Mouse (Mus musculus): ENCODE measurements around the gene Tab2. TPM values are rescaled to one million over a fixed set of nuclear protein-coding genes. Genes with fewer than 3 reads are reported as not detected.
"Not testable (repeated sequence)": the region's sequence is repeated elsewhere in the genome, so short reads cannot be mapped to it uniquely, and the experiment has no call there.

Gene Tab2
- polyA plus RNA-seq, 1 experiment, result 31.8 TPM

- 38% methylated on average over 11 of the region's 11 CpGs for WGBS
- H3K27ac ChIP-seq (ENCODE audit: insufficient read depth, low read length), result no peak overlapping the region
- no peak for TF ChIP-seq POLR2A (IDR thresholded peaks at IDR 0.05; ENCODE audit: low read depth, low read length)
- no peak for TF ChIP-seq CTCF (IDR thresholded peaks at IDR 0.05; ENCODE audit: extremely low read depth, insufficient read depth, insufficient read length, insufficient replicate concordance)
- DNase-seq (ENCODE audit: low read depth in 1 of 2, low spot score in 2 of 2), result no peak
- no peaks in the 10 kb centered on the region for H3K4me1 ChIP-seq (ENCODE audit: control insufficient read depth, insufficient read depth, insufficient read length)
- H3K36me3 ChIP-seq (ENCODE audit: control insufficient read depth, insufficient read depth, low read length), result no peaks in the 10 kb centered on the region
- H3K27me3 ChIP-seq (ENCODE audit: control insufficient read depth, insufficient read depth, low read length), result no peaks in the 10 kb centered on the region
- H3K4me3 ChIP-seq (ENCODE audit: extremely low read depth, insufficient read depth, insufficient read length), result no peak overlapping the region
Observed at GRCm38 (mm10) chr10:7888256-7888868, 67.7 kb downstream of the Tab2 start.

GRCm38 (mm10) chr10:7883524-7883923 is 72.5 kb downstream of the Tab2 start:
- H3K27me3 ChIP-seq (ENCODE audit: control insufficient read depth, insufficient read depth, low read length), result no peaks in the 10 kb centered on the region
- WGBS, result 13% methylated on average over 5 of the region's 5 CpGs
- TF ChIP-seq POLR2A (IDR thresholded peaks at IDR 0.05; ENCODE audit: low read depth, low read length) (no peak), CTCF (IDR thresholded peaks at IDR 0.05; ENCODE audit: extremely low read depth, insufficient read depth, insufficient read length, insufficient replicate concordance) (peak; percentile 96; the same call in 1 of the 2 replicates)

GRCm38 (mm10) chr10:7881971-7882370 is 74.1 kb downstream of the Tab2 start:
- no peaks in the 10 kb centered on the region for H3K36me3 ChIP-seq (ENCODE audit: control insufficient read depth, insufficient read depth, low read length)
- no peak overlapping the region for H3K27ac ChIP-seq (ENCODE audit: insufficient read depth, low read length)
- TF ChIP-seq CTCF (IDR thresholded peaks at IDR 0.05; ENCODE audit: extremely low read depth, insufficient read depth, insufficient read length, insufficient replicate concordance) (no peak), POLR2A (IDR thresholded peaks at IDR 0.05; ENCODE audit: low read depth, low read length) (no peak)
- no peaks in the 10 kb centered on the region for H3K4me1 ChIP-seq (ENCODE audit: control insufficient read depth, insufficient read depth, insufficient read length)
- H3K27me3 ChIP-seq (ENCODE audit: control insufficient read depth, insufficient read depth, low read length), result no peaks in the 10 kb centered on the region
- no peak for DNase-seq (ENCODE audit: low read depth in 1 of 2, low spot score in 2 of 2)
- no peak overlapping the region for H3K4me3 ChIP-seq (ENCODE audit: extremely low read depth, insufficient read depth, insufficient read length)
- 93% methylated on average over 3 of the region's 3 CpGs for WGBS

More at GRCm38 (mm10) chr10:7883524-7883923, 72.5 kb downstream of the Tab2 start:
- Histone ChIP-seq H3K27ac (ENCODE audit: insufficient read depth, low read length) (no peak overlapping the region), H3K4me3 (ENCODE audit: extremely low read depth, insufficient read depth, insufficient read length) (no peak overlapping the region), H3K36me3 (ENCODE audit: control insufficient read depth, insufficient read depth, low read length) (no peaks in the 10 kb centered on the region), H3K4me1 (ENCODE audit: control insufficient read depth, insufficient read depth, insufficient read length) (no peaks in the 10 kb centered on the region)
- peak; percentile 35 to 70 for DNase-seq (ENCODE audit: low read depth in 1 of 2, low spot score in 2 of 2)

GRCm38 (mm10) chr10:7880283-7880682 is 75.7 kb downstream of the Tab2 start:
- H3K36me3 ChIP-seq (ENCODE audit: control insufficient read depth, insufficient read depth, low read length); H3K4me3 ChIP-seq (ENCODE audit: extremely low read depth, insufficient read depth, insufficient read length); H3K27ac ChIP-seq (ENCODE audit: insufficient read depth, low read length); H3K4me1 ChIP-seq (ENCODE audit: control insufficient read depth, insufficient read depth, insufficient read length); H3K27me3 ChIP-seq (ENCODE audit: control insufficient read depth, insufficient read depth, low read length); DNase-seq (ENCODE audit: low read depth in 1 of 2, low spot score in 2 of 2): not testable (repeated sequence)
- 81% methylated on average over 3 of the region's 3 CpGs for WGBS

GRCm38 (mm10) chr10:7874194-7874593 is 81.8 kb downstream of the Tab2 start:
- no peak overlapping the region for H3K27ac ChIP-seq (ENCODE audit: insufficient read depth, low read length)
- peaks cover 6% of the 10 kb centered on the region; the same call in 1 of the 2 replicates for H3K36me3 ChIP-seq (ENCODE audit: control insufficient read depth, insufficient read depth, low read length)
- TF ChIP-seq CTCF (IDR thresholded peaks at IDR 0.05; ENCODE audit: extremely low read depth, insufficient read depth, insufficient read length, insufficient replicate concordance) (no peak), POLR2A (IDR thresholded peaks at IDR 0.05; ENCODE audit: low read depth, low read length) (no peak)
- no peak overlapping the region for H3K4me3 ChIP-seq (ENCODE audit: extremely low read depth, insufficient read depth, insufficient read length)
- no peaks in the 10 kb centered on the region for H3K4me1 ChIP-seq (ENCODE audit: control insufficient read depth, insufficient read depth, insufficient read length)
- H3K27me3 ChIP-seq (ENCODE audit: control insufficient read depth, insufficient read depth, low read length), result no peaks in the 10 kb centered on the region
- WGBS, result 77% methylated on average over 7 of the region's 7 CpGs
- DNase-seq (ENCODE audit: low read depth in 1 of 2, low spot score in 2 of 2), result no peak

- no peak for DNase-seq (ENCODE audit: low read depth in 1 of 2, low spot score in 2 of 2)
- no peaks in the 10 kb centered on the region for H3K27me3 ChIP-seq (ENCODE audit: control insufficient read depth, insufficient read depth, low read length)
- peaks cover 19% of the 10 kb centered on the region for H3K36me3 ChIP-seq (ENCODE audit: control insufficient read depth, insufficient read depth, low read length)
- WGBS, result 94% methylated on average over 5 of the region's 5 CpGs
- H3K4me3 ChIP-seq (ENCODE audit: extremely low read depth, insufficient read depth, insufficient read length), result no peak overlapping the region
- no peaks in the 10 kb centered on the region for H3K4me1 ChIP-seq (ENCODE audit: control insufficient read depth, insufficient read depth, insufficient read length)
- no peak overlapping the region for H3K27ac ChIP-seq (ENCODE audit: insufficient read depth, low read length)
- TF ChIP-seq CTCF (IDR thresholded peaks at IDR 0.05; ENCODE audit: extremely low read depth, insufficient read depth, insufficient read length, insufficient replicate concordance), result no peak
- TF ChIP-seq POLR2A (IDR thresholded peaks at IDR 0.05; ENCODE audit: low read depth, low read length), result no peak
Observed at GRCm38 (mm10) chr10:7871381-7872020, 84.5 kb downstream of the Tab2 start.
